Mouse (Mus musculus): ENCODE measurements around the gene Atrnl1. TPM values are rescaled to one million over a fixed set of nuclear protein-coding genes. Genes with fewer than 3 reads are reported as not detected.

Atrnl1 gene
- polyA plus RNA-seq, 1 experiment from 2014 or later: 9.8 TPM

GRCm38 (mm10) chr19:57590895-57591294 lies 19.9 kb upstream of the Atrnl1 start:
- Histone ChIP-seq H3K4me1 (peaks cover 5% of the 10 kb centered on the region; the same call in 1 of the 2 replicates), H3K4me3 (no peak overlapping the region), H3K4me2 (no peak overlapping the region), H3K9ac (no peak overlapping the region), H3K27me3 (replicated peaks) (no peaks in the 10 kb centered on the region), H3K36me3 (replicated peaks) (no peaks in the 10 kb centered on the region), H3K27ac (no peak overlapping the region), H3K9me3 (no peaks in the 10 kb centered on the region)
- no peak for ATAC-seq (replicated peaks)
- 81% methylated on average over 5 of the region's 5 CpGs for WGBS

GRCm38 (mm10) chr19:57591631-57592030 lies 19.2 kb upstream of the Atrnl1 start:
- Histone ChIP-seq H3K4me3 (no peak overlapping the region), H3K9me3 (no peaks in the 10 kb centered on the region), H3K36me3 (replicated peaks) (no peaks in the 10 kb centered on the region), H3K4me1 (no peaks in the 10 kb centered on the region), H3K4me2 (no peak overlapping the region), H3K9ac (no peak overlapping the region), H3K27me3 (replicated peaks) (no peaks in the 10 kb centered on the region), H3K27ac (no peak overlapping the region)
- 79% methylated on average over 10 of the region's 10 CpGs for WGBS
- no peak for ATAC-seq (replicated peaks)

- no peak overlapping the region for H3K4me3 ChIP-seq
- ATAC-seq (replicated peaks): no peak
- 78% methylated on average over 2 of the region's 2 CpGs for WGBS
Measured at GRCm38 (mm10) chr19:57592355-57592754, 18.5 kb upstream of the Atrnl1 start.

GRCm38 (mm10) chr19:57599126-57599525 lies 11.7 kb upstream of the Atrnl1 start:
- Histone ChIP-seq H3K9me3 (no peaks in the 10 kb centered on the region), H3K36me3 (replicated peaks) (no peaks in the 10 kb centered on the region), H3K4me2 (no peak overlapping the region), H3K4me1 (0 out of 2 replicates have a peak, but pooled peaks cover 2% of the 10 kb centered on the region), H3K27me3 (replicated peaks) (no peaks in the 10 kb centered on the region), H3K4me3 (no peak overlapping the region), H3K9ac (no peak overlapping the region), H3K27ac (peak overlapping the region; percentile 49; the same call in 1 of the 2 replicates)
- ATAC-seq (replicated peaks): no peak
- 49% methylated on average over 8 of the region's 8 CpGs for WGBS

More at GRCm38 (mm10) chr19:57592355-57592754, 18.5 kb upstream of the Atrnl1 start:
- H3K36me3 ChIP-seq (replicated peaks): no peaks in the 10 kb centered on the region
- H3K9ac ChIP-seq: no peak overlapping the region
- no peak overlapping the region for H3K4me2 ChIP-seq
- no peaks in the 10 kb centered on the region for H3K4me1 ChIP-seq
- no peak overlapping the region for H3K27ac ChIP-seq
- H3K27me3 ChIP-seq (replicated peaks): no peaks in the 10 kb centered on the region
- H3K9me3 ChIP-seq: no peaks in the 10 kb centered on the region

- no peaks in the 10 kb centered on the region for H3K27me3 ChIP-seq (replicated peaks)
- no peak overlapping the region for H3K4me2 ChIP-seq
- no peak overlapping the region for H3K4me3 ChIP-seq
- WGBS: 68% methylated on average over 16 of the region's 16 CpGs
- ATAC-seq (replicated peaks): no peak
- H3K36me3 ChIP-seq (replicated peaks): no peaks in the 10 kb centered on the region
- 0 out of 2 replicates have a peak, but pooled peaks cover 2% of the 10 kb centered on the region for H3K4me1 ChIP-seq
- H3K27ac ChIP-seq: no peak overlapping the region
- no peaks in the 10 kb centered on the region for H3K9me3 ChIP-seq
- H3K9ac ChIP-seq: no peak overlapping the region
Measured at GRCm38 (mm10) chr19:57600233-57600929, 10.5 kb upstream of the Atrnl1 start.

GRCm38 (mm10) chr19:57600930-57601328 lies 9.9 kb upstream of the Atrnl1 start:
- Histone ChIP-seq H3K36me3 (replicated peaks) (no peaks in the 10 kb centered on the region), H3K4me1 (0 out of 2 replicates have a peak, but pooled peaks cover 2% of the 10 kb centered on the region), H3K9me3 (no peaks in the 10 kb centered on the region), H3K4me2 (no peak overlapping the region), H3K27me3 (replicated peaks) (no peaks in the 10 kb centered on the region), H3K4me3 (no peak overlapping the region), H3K27ac (no peak overlapping the region), H3K9ac (no peak overlapping the region)
- WGBS: 77% methylated on average over 2 of the region's 2 CpGs
- no peak for ATAC-seq (replicated peaks)

GRCm38 (mm10) chr19:57603593-57603992 lies 7.2 kb upstream of the Atrnl1 start:
- no peak overlapping the region for H3K4me2 ChIP-seq
- no peaks in the 10 kb centered on the region for H3K9me3 ChIP-seq
- no peaks in the 10 kb centered on the region for H3K27me3 ChIP-seq (replicated peaks)
- peaks cover 3% of the 10 kb centered on the region for H3K4me1 ChIP-seq
- ATAC-seq (replicated peaks): no peak
- H3K36me3 ChIP-seq (replicated peaks): no peaks in the 10 kb centered on the region
- H3K4me3 ChIP-seq: no peak overlapping the region
- H3K9ac ChIP-seq: no peak overlapping the region
- no peak overlapping the region for H3K27ac ChIP-seq
- 84% methylated on average over 3 of the region's 3 CpGs for WGBS

- peaks cover 13% of the 10 kb centered on the region for H3K4me1 ChIP-seq
- ATAC-seq (replicated peaks): no peak
- 95% methylated on average over 3 of the region's 3 CpGs for WGBS
- no peak overlapping the region for H3K4me3 ChIP-seq
- no peaks in the 10 kb centered on the region for H3K27me3 ChIP-seq (replicated peaks)
- H3K9ac ChIP-seq: no peak overlapping the region
- no peaks in the 10 kb centered on the region for H3K36me3 ChIP-seq (replicated peaks)
- H3K9me3 ChIP-seq: no peaks in the 10 kb centered on the region
- H3K4me2 ChIP-seq: no peak overlapping the region
- H3K27ac ChIP-seq: no peak overlapping the region
Measured at GRCm38 (mm10) chr19:57605941-57606340, 4.9 kb upstream of the Atrnl1 start.

GRCm38 (mm10) chr19:57606351-57606750 lies 4.5 kb upstream of the Atrnl1 start:
- Histone ChIP-seq H3K4me1 (peaks cover 13% of the 10 kb centered on the region), H3K4me3 (no peak overlapping the region), H3K9ac (no peak overlapping the region), H3K36me3 (replicated peaks) (no peaks in the 10 kb centered on the region), H3K4me2 (no peak overlapping the region), H3K9me3 (no peaks in the 10 kb centered on the region), H3K27me3 (replicated peaks) (no peaks in the 10 kb centered on the region), H3K27ac (no peak overlapping the region)
- ATAC-seq (replicated peaks): no peak
- 94% methylated on average over 10 of the region's 10 CpGs for WGBS

GRCm38 (mm10) chr19:57609361-57610057 lies 1.3 kb upstream of the Atrnl1 start:
- Histone ChIP-seq H3K36me3 (replicated peaks) (no peaks in the 10 kb centered on the region), H3K27me3 (replicated peaks) (no peaks in the 10 kb centered on the region), H3K4me2 (peak overlapping the region; percentile 89), H3K9me3 (no peaks in the 10 kb centered on the region), H3K4me3 (peak overlapping the region; percentile 71), H3K9ac (peak overlapping the region; percentile 78; the same call in 1 of the 2 replicates), H3K4me1 (peaks cover 33% of the 10 kb centered on the region), H3K27ac (peak overlapping the region; percentile 96)
- WGBS: 10% methylated on average over 12 of the region's 12 CpGs
- no peak for ATAC-seq (replicated peaks)

- peak; percentile 68 for ATAC-seq (replicated peaks)
- H3K36me3 ChIP-seq (replicated peaks): no peaks in the 10 kb centered on the region
- peaks cover 33% of the 10 kb centered on the region for H3K4me1 ChIP-seq
- peak overlapping the region; percentile 89 for H3K4me2 ChIP-seq
- peak overlapping the region; percentile 78 for H3K9ac ChIP-seq
- under 1% methylated on average over 21 of the region's 21 CpGs for WGBS
- peak overlapping the region; percentile 96 for H3K27ac ChIP-seq
- H3K27me3 ChIP-seq (replicated peaks): no peaks in the 10 kb centered on the region
- no peaks in the 10 kb centered on the region for H3K9me3 ChIP-seq
- H3K4me3 ChIP-seq: peak overlapping the region; percentile 71
Measured at GRCm38 (mm10) chr19:57610058-57610475, 767 bp upstream of the Atrnl1 start.

GRCm38 (mm10) chr19:57611291-57612178 lies 701 bp downstream of the Atrnl1 start:
- no peaks in the 10 kb centered on the region for H3K36me3 ChIP-seq (replicated peaks)
- peak overlapping the region; percentile 89 for H3K4me2 ChIP-seq
- H3K27ac ChIP-seq: peak overlapping the region; percentile 96
- H3K4me1 ChIP-seq: peaks cover 41% of the 10 kb centered on the region
- no peaks in the 10 kb centered on the region for H3K27me3 ChIP-seq (replicated peaks)
- no peaks in the 10 kb centered on the region for H3K9me3 ChIP-seq
- H3K9ac ChIP-seq: peak overlapping the region; percentile 78
- peak; percentile 82 for ATAC-seq (replicated peaks)
- H3K4me3 ChIP-seq: peak overlapping the region; percentile 71
- under 1% methylated on average over 55 of the region's 57 CpGs for WGBS

Measured in midbrain, embryonic 15.5 days (tissue).